Mouse (Mus musculus) embryonic facial prominence, embryonic 15.5 days (tissue): ENCODE data around the gene AC124108.1. TPM values are rescaled to one million over a fixed set of nuclear protein-coding genes. Genes with fewer than 3 reads are reported as not detected.

ENCODE experiments used
- ATAC-seq: fragments of 200-750 bp; cut with Nextera tagmentation; 2 replicates; pipeline ENCODE4 v1.8.0; 2017; ENCODE audit warnings: low read depth, moderate TSS enrichment; ENCODE audit not compliant: insufficient number of reproducible peaks, low FRiP score, low TSS enrichment
- H3K27ac ChIP-seq: fragments of 300-500 bp; sonication (generic); replicated peaks from 2 replicates; pipeline ENCODE4 v1.5.1; 2015; ENCODE audit warnings: mild to moderate bottlenecking, inconsistent platforms
- H3K27me3 ChIP-seq: fragments of 300-500 bp; sonication (generic); 2 replicates; pipeline ENCODE4 v1.6.1; 2015; ENCODE audit warnings: inconsistent platforms
- H3K36me3 ChIP-seq: fragments of 300-500 bp; sonication (generic); 2 replicates; pipeline ENCODE4 v1.6.1; 2015; ENCODE audit warnings: mild to moderate bottlenecking, inconsistent platforms
- H3K4me1 ChIP-seq: fragments of 300-500 bp; sonication (generic); 2 replicates; pipeline ENCODE4 v1.6.1; 2015; ENCODE audit warnings: inconsistent platforms
- H3K4me2 ChIP-seq: fragments of 300-500 bp; sonication (generic); replicated peaks from 2 replicates; pipeline ENCODE4 v1.6.1; 2015; ENCODE audit warnings: mild to moderate bottlenecking, inconsistent platforms
- H3K4me3 ChIP-seq: fragments of 300-500 bp; sonication (generic); replicated peaks from 2 replicates; pipeline ENCODE4 v1.5.1; 2015; ENCODE audit warnings: mild to moderate bottlenecking, inconsistent platforms
- H3K9ac ChIP-seq: fragments of 300-500 bp; sonication (generic); 2 replicates; pipeline ENCODE4 v1.6.1; 2015; ENCODE audit warnings: inconsistent platforms
- H3K9me3 ChIP-seq: fragments of 300-500 bp; sonication (generic); replicated peaks from 2 replicates; pipeline ENCODE4 v1.6.1; 2016; ENCODE audit warnings: inconsistent platforms
- WGBS: fragments of 180-500 bp; shearing (Covaris S2); methylation state at CpG from one replicate; pipeline ENCODE4 v1.1.7; 2015; 5-methylcytosine and 5-hydroxymethylcytosine counted together
- polyA plus RNA-seq: library from polyadenylated mRNA; unstranded; fragments of >200 nt; fragmentation: Nextera tagmentation; extraction: Ambion mirVana; gene quantifications from 2 replicates; pipeline ENCODE4 v1.2.1, GENCODE M21; 2015

The AC124108.1 gene
- polyA plus RNA-seq, result 0.37 and 0.43 TPM in 2 replicates

- peaks cover 30% of the 10 kb centered on the region for H3K4me1 ChIP-seq
- H3K27ac ChIP-seq, result no peak within 1 kb of the TSS
- peaks cover 70% of the 10 kb centered on the region for H3K27me3 ChIP-seq
- no peak for ATAC-seq
- H3K4me2 ChIP-seq, result peak within 1 kb of the TSS; percentile 98
- H3K4me3 ChIP-seq, result peak within 1 kb of the TSS; percentile 55
- no peaks in the 10 kb centered on the region for H3K36me3 ChIP-seq
- no peaks in the 10 kb centered on the region for H3K9me3 ChIP-seq
- peak within 1 kb of the TSS; percentile 41 for H3K9ac ChIP-seq
- under 1% methylated on average over 34 of the region's 34 CpGs for WGBS
Observed at GRCm38 (mm10) chr1:132191093-132191785, at the start of gene AC124108.1, which contains the start of gene Lemd1. AC124108.1 (plus strand) TSS chr1:132191457. Lemd1 (plus strand) TSS chr1:132191431.

GRCm38 (mm10) chr1:132141753-132142152 lies 49.5 kb upstream of the AC124108.1 start:
- H3K27me3 ChIP-seq, result peaks cover 19% of the 10 kb centered on the region
- peaks cover 19% of the 10 kb centered on the region; the same call in 1 of the 2 replicates for H3K4me1 ChIP-seq
- H3K27ac ChIP-seq, result no peak overlapping the region
- H3K9ac ChIP-seq, result no peak overlapping the region
- H3K36me3 ChIP-seq, result no peaks in the 10 kb centered on the region
- H3K4me2 ChIP-seq, result no peak overlapping the region
- no peak for ATAC-seq
- WGBS, result 33% methylated on average over 13 of the region's 13 CpGs
- no peaks in the 10 kb centered on the region for H3K9me3 ChIP-seq
- no peak overlapping the region for H3K4me3 ChIP-seq

- no peak for ATAC-seq
- 70% methylated on average over 5 of the region's 5 CpGs for WGBS
Observed at GRCm38 (mm10) chr1:132143079-132143478, 48.2 kb upstream of the AC124108.1 start.

GRCm38 (mm10) chr1:132143730-132144129 lies 47.5 kb upstream of the AC124108.1 start:
- Histone ChIP-seq H3K36me3 (no peaks in the 10 kb centered on the region), H3K4me2 (no peak overlapping the region), H3K4me1 (peaks cover 13% of the 10 kb centered on the region; the same call in 1 of the 2 replicates), H3K4me3 (no peak overlapping the region), H3K9ac (no peak overlapping the region), H3K27ac (no peak overlapping the region), H3K27me3 (peaks cover 11% of the 10 kb centered on the region; the same call in 1 of the 2 replicates), H3K9me3 (no peaks in the 10 kb centered on the region)
- no peak for ATAC-seq
- WGBS, result 44% methylated on average over 4 of the region's 4 CpGs

More at GRCm38 (mm10) chr1:132143079-132143478, 48.2 kb upstream of the AC124108.1 start:
- H3K4me1 ChIP-seq, result peaks cover 19% of the 10 kb centered on the region; the same call in 1 of the 2 replicates
- peaks cover 18% of the 10 kb centered on the region for H3K27me3 ChIP-seq
- H3K27ac ChIP-seq, result no peak overlapping the region
- H3K4me3 ChIP-seq, result no peak overlapping the region
- H3K36me3 ChIP-seq, result no peaks in the 10 kb centered on the region
- no peaks in the 10 kb centered on the region for H3K9me3 ChIP-seq
- no peak overlapping the region for H3K9ac ChIP-seq
- H3K4me2 ChIP-seq, result no peak overlapping the region

- Histone ChIP-seq H3K36me3 (no peaks in the 10 kb centered on the region), H3K27me3 (peaks cover 7% of the 10 kb centered on the region; the same call in 1 of the 2 replicates), H3K4me3 (no peak overlapping the region), H3K27ac (no peak overlapping the region), H3K9me3 (no peaks in the 10 kb centered on the region), H3K9ac (no peak overlapping the region), H3K4me2 (no peak overlapping the region), H3K4me1 (peaks cover 8% of the 10 kb centered on the region; the same call in 1 of the 2 replicates)
- 26% methylated on average over 2 of the region's 2 CpGs for WGBS
- no peak for ATAC-seq
Observed at GRCm38 (mm10) chr1:132144223-132144622, 47.0 kb upstream of the AC124108.1 start.

- H3K27me3 ChIP-seq, result peaks cover 7% of the 10 kb centered on the region; the same call in 1 of the 2 replicates
- no peak overlapping the region for H3K4me2 ChIP-seq
- ATAC-seq, result no peak
- no peak overlapping the region for H3K27ac ChIP-seq
- no peaks in the 10 kb centered on the region for H3K36me3 ChIP-seq
- no peaks in the 10 kb centered on the region for H3K9me3 ChIP-seq
- peaks cover 2% of the 10 kb centered on the region; the same call in 1 of the 2 replicates for H3K4me1 ChIP-seq
- H3K4me3 ChIP-seq, result no peak overlapping the region
- 76% methylated on average over 3 of the region's 3 CpGs for WGBS
- H3K9ac ChIP-seq, result no peak overlapping the region
Observed at GRCm38 (mm10) chr1:132144837-132145236, 46.4 kb upstream of the AC124108.1 start.

GRCm38 (mm10) chr1:132145973-132146685 lies 45.1 kb upstream of the AC124108.1 start:
- no peak overlapping the region for H3K4me3 ChIP-seq
- H3K9ac ChIP-seq, result no peak overlapping the region
- ATAC-seq, result no peak
- peaks cover 7% of the 10 kb centered on the region; the same call in 1 of the 2 replicates for H3K27me3 ChIP-seq
- peaks cover 9% of the 10 kb centered on the region; the same call in 1 of the 2 replicates for H3K4me1 ChIP-seq
- H3K4me2 ChIP-seq, result no peak overlapping the region
- H3K36me3 ChIP-seq, result no peaks in the 10 kb centered on the region
- H3K27ac ChIP-seq, result no peak overlapping the region
- WGBS, result 82% methylated on average over 8 of the region's 8 CpGs
- no peaks in the 10 kb centered on the region for H3K9me3 ChIP-seq

GRCm38 (mm10) chr1:132149410-132149809 lies 41.8 kb upstream of the AC124108.1 start:
- Histone ChIP-seq H3K4me1 (peaks cover 19% of the 10 kb centered on the region), H3K4me3 (no peak overlapping the region), H3K36me3 (no peaks in the 10 kb centered on the region), H3K4me2 (no peak overlapping the region), H3K27ac (no peak overlapping the region), H3K27me3 (no peaks in the 10 kb centered on the region), H3K9me3 (no peaks in the 10 kb centered on the region), H3K9ac (no peak overlapping the region)
- WGBS, result 59% methylated on average over 2 of the region's 2 CpGs
- ATAC-seq, result no peak

GRCm38 (mm10) chr1:132150171-132150570 lies 41.1 kb upstream of the AC124108.1 start:
- Histone ChIP-seq H3K9me3 (no peaks in the 10 kb centered on the region), H3K27me3 (no peaks in the 10 kb centered on the region), H3K4me1 (peaks cover 19% of the 10 kb centered on the region), H3K4me2 (no peak overlapping the region), H3K9ac (no peak overlapping the region), H3K36me3 (no peaks in the 10 kb centered on the region), H3K27ac (no peak overlapping the region), H3K4me3 (no peak overlapping the region)
- no peak for ATAC-seq
- WGBS, result 37% methylated on average over 1 of the region's 1 CpGs

- Histone ChIP-seq H3K36me3 (no peaks in the 10 kb centered on the region), H3K4me3 (no peak overlapping the region), H3K9ac (no peak overlapping the region), H3K9me3 (no peaks in the 10 kb centered on the region), H3K4me1 (peaks cover 19% of the 10 kb centered on the region), H3K4me2 (no peak overlapping the region), H3K27me3 (no peaks in the 10 kb centered on the region), H3K27ac (no peak overlapping the region)
- 65% methylated on average over 15 of the region's 15 CpGs for WGBS
- no peak for ATAC-seq
Observed at GRCm38 (mm10) chr1:132150817-132151601, 40.2 kb upstream of the AC124108.1 start.

- H3K9me3 ChIP-seq, result no peaks in the 10 kb centered on the region
- no peak overlapping the region; the same call in 1 of the 2 replicates for H3K4me2 ChIP-seq
- H3K9ac ChIP-seq, result no peak overlapping the region
- no peaks in the 10 kb centered on the region for H3K36me3 ChIP-seq
- no peaks in the 10 kb centered on the region for H3K27me3 ChIP-seq
- no peak overlapping the region for H3K27ac ChIP-seq
- WGBS, result 37% methylated on average over 2 of the region's 2 CpGs
- no peak overlapping the region for H3K4me3 ChIP-seq
- no peak for ATAC-seq
- H3K4me1 ChIP-seq, result peaks cover 19% of the 10 kb centered on the region
Observed at GRCm38 (mm10) chr1:132151908-132152307, 39.3 kb upstream of the AC124108.1 start.
